Mouse (Mus musculus) embryonic facial prominence, embryonic 12.5 days (tissue): Measurements from ENCODE around the gene Gmeb1. TPM values are rescaled to one million over a fixed set of nuclear protein-coding genes. Genes with fewer than 3 reads are reported as not detected.

Source experiments
- ATAC-seq: fragments of 200-750 bp; cut with Nextera tagmentation; 2 replicates; pipeline ENCODE4 v1.8.0; 2017; ENCODE audit not compliant: insufficient number of reproducible peaks, insufficient read depth, low FRiP score, low TSS enrichment
- H3K27ac ChIP-seq: fragments of 300-500 bp; sonication (generic); 2 replicates; pipeline ENCODE4 v1.5.1; 2016; ENCODE audit warnings: mild to moderate bottlenecking
- H3K27me3 ChIP-seq: fragments of 300-500 bp; sonication (generic); 2 replicates; pipeline ENCODE4 v1.6.1; 2016; ENCODE audit warnings: mild to moderate bottlenecking, moderate library complexity
- H3K36me3 ChIP-seq: fragments of 300-500 bp; sonication (generic); 2 replicates; pipeline ENCODE4 v1.6.1; 2016; ENCODE audit warnings: mild to moderate bottlenecking
- H3K4me1 ChIP-seq: fragments of 300-500 bp; sonication (generic); 2 replicates; pipeline ENCODE4 v1.6.1; 2016
- H3K4me2 ChIP-seq: fragments of 300-500 bp; sonication (generic); replicated peaks from 2 replicates; pipeline ENCODE4 v1.6.1; 2016; ENCODE audit warnings: mild to moderate bottlenecking, moderate library complexity
- H3K4me3 ChIP-seq: fragments of 300-500 bp; sonication (generic); 2 replicates; pipeline ENCODE4 v1.5.1; 2016; ENCODE audit warnings: mild to moderate bottlenecking
- H3K9ac ChIP-seq: fragments of 300-500 bp; sonication (generic); 2 replicates; pipeline ENCODE4 v1.6.1; 2016; ENCODE audit warnings: mild to moderate bottlenecking, moderate library complexity
- H3K9me3 ChIP-seq: fragments of 300-500 bp; sonication (generic); 2 replicates; pipeline ENCODE4 v1.6.1; 2016; ENCODE audit warnings: mild to moderate bottlenecking, moderate library complexity
- whole genome bisulfite sequencing: fragments of 180-500 bp; shearing (Covaris S2); methylation state at CpG from one replicate; pipeline ENCODE4 v1.1.7; 2016; 5-methylcytosine and 5-hydroxymethylcytosine counted together
- microRNA-seq: library from miRNA; unstranded; fragments of <30 nt; microRNA quantifications from one replicate; pipeline ENCODE4, GENCODE M21; 2017
- polyA plus RNA-seq: library from polyadenylated mRNA; unstranded; fragments of >200 nt; fragmentation: Nextera tagmentation; extraction: Ambion mirVana; gene quantifications from 2 replicates; pipeline ENCODE4 v1.2.1, GENCODE M21; 2016

Gmeb1 gene
- polyA plus RNA-seq, 1 experiment from 2014 or later, result 43.0 TPM

DNA sequence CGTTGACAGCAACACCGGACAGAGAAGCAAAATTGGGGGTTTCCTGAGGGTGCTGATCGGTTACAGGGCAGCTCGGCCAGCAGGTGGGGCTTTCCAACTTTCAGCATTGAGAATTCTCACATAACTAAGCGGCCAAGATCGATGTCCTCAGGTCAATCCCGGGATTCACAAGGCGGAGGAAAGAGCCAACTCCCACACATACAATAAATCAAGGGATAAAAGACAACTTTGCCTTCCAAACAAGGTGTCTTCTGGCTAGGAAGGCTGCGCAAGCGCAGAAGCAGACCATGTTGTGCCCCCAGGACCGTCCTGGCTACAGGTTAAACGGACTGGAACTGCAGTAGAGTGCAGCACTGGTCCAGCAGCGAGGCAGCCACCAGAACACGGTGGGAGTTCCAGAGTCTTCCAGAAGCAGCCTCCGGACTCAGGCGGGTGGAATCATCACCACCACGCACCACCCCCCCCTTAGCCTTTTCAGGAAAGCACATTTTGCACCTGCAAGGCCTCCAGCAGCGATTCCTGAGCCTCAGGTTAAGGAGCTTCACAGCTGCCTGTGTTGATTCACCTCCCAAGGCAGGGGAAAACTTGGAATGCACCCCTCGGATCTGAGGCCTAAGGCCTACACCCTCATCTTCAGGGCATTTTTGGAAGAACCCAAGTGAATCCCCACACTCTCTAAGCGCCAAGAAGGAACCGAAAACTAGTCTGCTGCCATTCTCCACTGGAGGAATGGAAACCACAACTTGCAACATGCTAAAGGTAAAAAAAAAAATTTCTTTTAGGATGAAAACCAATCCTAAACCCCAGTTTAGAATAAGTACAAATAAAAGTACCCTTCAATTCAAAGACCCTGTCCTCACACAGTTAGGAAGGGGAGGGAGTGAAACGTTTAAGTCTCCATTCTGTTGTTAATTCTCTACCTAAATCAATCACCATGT, 79.4 kb downstream of the Gmeb1 start:
- no peak overlapping the region for H3K4me3 ChIP-seq
- H3K9me3 ChIP-seq, result no peaks in the 10 kb centered on the region
- no peak overlapping the region; the same call in 1 of the 2 replicates for H3K27ac ChIP-seq
- H3K4me1 ChIP-seq, result no peaks in the 10 kb centered on the region
- no peak overlapping the region for H3K9ac ChIP-seq
- peaks cover 26% of the 10 kb centered on the region for H3K36me3 ChIP-seq
- no peaks in the 10 kb centered on the region for H3K27me3 ChIP-seq
- 66% methylated on average over 22 of the region's 22 CpGs for WGBS
- no peak for ATAC-seq
- H3K4me2 ChIP-seq, result no peak overlapping the region

DNA sequence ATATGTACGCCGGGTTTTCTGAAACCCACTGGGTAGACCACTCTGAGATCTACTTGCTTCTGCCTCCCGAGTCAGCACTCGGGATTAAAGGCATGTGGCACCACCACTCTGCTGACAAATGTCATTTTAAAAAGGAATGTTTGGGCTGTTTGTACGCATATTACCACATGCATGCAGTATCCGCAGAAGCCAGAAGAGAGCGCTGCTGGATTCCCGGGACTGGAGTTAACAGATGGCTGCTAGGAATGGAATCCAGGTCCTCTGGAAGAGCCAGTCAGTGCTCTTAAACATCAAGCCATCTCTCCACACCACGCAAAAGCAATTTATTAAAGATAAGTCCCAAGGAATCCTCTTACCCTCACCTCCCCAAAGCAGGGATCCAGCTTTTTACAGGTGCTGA, 80.7 kb downstream of the Gmeb1 start:
- 76% methylated on average over 9 of the region's 9 CpGs for WGBS
- no peak overlapping the region for H3K27ac ChIP-seq

GRCm38 (mm10) chr4:132178630-132179059, 82.8 kb downstream of the Gmeb1 start:
- H3K4me1 ChIP-seq, result no peaks in the 10 kb centered on the region
- peak; percentile 89 for ATAC-seq
- peaks cover 14% of the 10 kb centered on the region; the same call in 1 of the 2 replicates for H3K36me3 ChIP-seq
- H3K4me2 ChIP-seq, result no peak overlapping the region
- 7% methylated on average over 10 of the region's 10 CpGs for WGBS
- H3K9ac ChIP-seq, result no peak overlapping the region
- no peaks in the 10 kb centered on the region for H3K9me3 ChIP-seq
- no peak overlapping the region for H3K27ac ChIP-seq
- H3K27me3 ChIP-seq, result no peaks in the 10 kb centered on the region
- H3K4me3 ChIP-seq, result no peak overlapping the region

More for the DNA sequence above, 80.7 kb downstream of the Gmeb1 start:
- no peak overlapping the region for H3K4me2 ChIP-seq
- H3K9ac ChIP-seq, result no peak overlapping the region
- H3K36me3 ChIP-seq, result peaks cover 23% of the 10 kb centered on the region
- ATAC-seq, result no peak
- H3K4me1 ChIP-seq, result no peaks in the 10 kb centered on the region
- H3K27me3 ChIP-seq, result no peaks in the 10 kb centered on the region
- no peak overlapping the region for H3K4me3 ChIP-seq
- H3K9me3 ChIP-seq, result no peaks in the 10 kb centered on the region

DNA sequence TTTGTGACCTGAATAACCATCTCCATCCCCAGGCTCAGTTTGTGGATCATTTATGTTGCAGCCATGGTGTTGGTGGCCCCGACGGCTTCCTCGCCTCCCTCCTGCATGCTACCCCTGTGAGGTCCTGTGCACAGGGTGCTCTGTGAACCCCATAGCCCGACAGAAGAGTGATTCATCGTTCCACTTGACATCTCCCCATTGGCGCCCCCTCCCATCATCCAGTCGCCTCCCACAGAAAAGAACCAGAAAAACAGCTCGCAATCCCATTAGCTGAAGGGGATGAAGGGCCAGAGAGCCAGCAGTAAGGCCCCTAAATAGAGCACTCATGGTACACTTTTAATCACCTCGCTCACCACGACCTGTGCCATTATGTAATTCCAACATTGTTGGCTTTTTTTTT, 84.9 kb downstream of the Gmeb1 start:
- no peaks in the 10 kb centered on the region for H3K9me3 ChIP-seq
- ATAC-seq, result no peak
- WGBS, result 58% methylated on average over 10 of the region's 10 CpGs
- 0 out of 2 replicates have a peak, but pooled peaks cover 7% of the 10 kb centered on the region for H3K36me3 ChIP-seq
- H3K27ac ChIP-seq, result no peak overlapping the region
- H3K4me2 ChIP-seq, result no peak overlapping the region
- H3K9ac ChIP-seq, result no peak overlapping the region
- no peaks in the 10 kb centered on the region for H3K4me1 ChIP-seq
- H3K4me3 ChIP-seq, result no peak overlapping the region
- no peaks in the 10 kb centered on the region for H3K27me3 ChIP-seq

Small RNAs within 50 kb of the gene (microRNA-seq; reads per million reads assigned to microRNA genes)
- gene Gm22033, result not detected

Other genes starting within 250 kb of the Gmeb1 start
- gene Gm10300, start 186.9 kb downstream of the Gmeb1 start, polyA plus RNA-seq, result not detected in 2 replicates
- 117 and 125 TPM in 2 replicates for gene Epb41, start 186.3 kb downstream of the Gmeb1 start, polyA plus RNA-seq
- gene Oprd1, start 117.1 kb downstream of the Gmeb1 start, polyA plus RNA-seq, result 0.51 and 0.52 TPM in 2 replicates
- 131 and 140 TPM in 2 replicates for gene Ythdf2, start 49.3 kb downstream of the Gmeb1 start, polyA plus RNA-seq
- 51.7 and 54.3 TPM in 2 replicates for gene Taf12, start 12.8 kb upstream of the Gmeb1 start, polyA plus RNA-seq
- 1.4 and 1.8 TPM in 2 replicates for gene Rab42, start 41.8 kb upstream of the Gmeb1 start, polyA plus RNA-seq
- 80.1 and 80.5 TPM in 2 replicates for gene Trnau1ap, start 67.9 kb upstream of the Gmeb1 start, polyA plus RNA-seq
- gene Rcc1, start 92.0 kb upstream of the Gmeb1 start, polyA plus RNA-seq, result 86.3 and 88.2 TPM in 2 replicates
- gene Phactr4, start 160.9 kb upstream of the Gmeb1 start, polyA plus RNA-seq, result 18.5 and 22.9 TPM in 2 replicates
- gene Med18, start 202.3 kb upstream of the Gmeb1 start, polyA plus RNA-seq, result 29.1 and 32.1 TPM in 2 replicates
- 10.4 and 11.4 TPM in 2 replicates for gene Sesn2, start 248.9 kb upstream of the Gmeb1 start, polyA plus RNA-seq